Mouse (Mus musculus) layer of hippocampus, postnatal 10 days (tissue): ENCODE results near the gene Slc8a2. TPM values are rescaled to one million over a fixed set of nuclear protein-coding genes. Genes with fewer than 3 reads are reported as not detected.

Source experiments
- DNase-seq, 2 experiments: peaks; one replicate each; pipeline ENCODE4 v3.0.0; 2021; ENCODE audit warnings: low spot score in 2 of 2
- total RNA-seq, 2 experiments: library from RNA; stranded (reverse); gene quantifications; 2 replicates each; pipeline ENCODE4 v1.2.3; 2021

Gene Slc8a2
- total RNA-seq, 2 experiments from 2014 or later, result 282 to 292 TPM

DNA sequence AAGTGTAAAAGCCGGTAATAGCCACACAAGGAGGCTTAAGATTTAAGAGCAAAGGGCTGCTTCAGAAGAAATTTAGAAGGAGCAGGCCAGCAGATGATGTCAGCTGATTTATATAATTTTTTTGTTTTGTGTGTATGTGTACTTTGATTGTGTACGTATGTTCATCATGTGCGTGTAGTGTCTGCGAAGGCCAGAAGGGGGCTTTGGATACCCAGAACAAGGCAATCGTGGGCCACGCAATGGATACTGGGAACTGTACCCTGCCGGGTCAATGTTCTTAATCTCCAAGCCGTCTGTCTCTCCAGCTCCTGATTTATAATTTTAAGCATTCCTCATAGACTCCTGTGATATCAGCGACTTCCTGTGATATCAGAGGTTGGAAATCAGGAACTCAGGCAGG, 31.7 kb downstream of the Slc8a2 start:
- DNase-seq, result no peak

DNA sequence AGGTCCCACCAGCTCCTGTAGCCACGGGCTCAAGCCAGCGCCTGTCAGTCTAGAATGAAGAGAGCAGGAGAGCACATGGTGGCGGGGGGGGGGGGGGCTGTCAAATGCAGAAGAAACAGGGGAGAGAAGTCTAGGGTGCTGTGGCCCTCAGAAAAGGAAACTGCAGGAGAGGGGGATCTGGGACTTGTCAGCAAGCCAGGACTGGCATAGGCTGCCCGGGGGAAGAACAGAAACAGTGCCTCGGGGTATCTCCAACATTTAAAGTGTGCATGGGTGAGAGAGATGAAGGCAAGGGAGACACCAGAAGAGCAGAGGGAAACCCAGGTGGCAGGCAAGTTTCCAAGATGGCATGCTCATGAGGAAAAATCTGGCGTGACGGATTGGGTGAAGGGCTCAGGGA, 32.4 kb downstream of the Slc8a2 start:
- peak in 1 of 2 experiments; percentile 44 for DNase-seq

DNA sequence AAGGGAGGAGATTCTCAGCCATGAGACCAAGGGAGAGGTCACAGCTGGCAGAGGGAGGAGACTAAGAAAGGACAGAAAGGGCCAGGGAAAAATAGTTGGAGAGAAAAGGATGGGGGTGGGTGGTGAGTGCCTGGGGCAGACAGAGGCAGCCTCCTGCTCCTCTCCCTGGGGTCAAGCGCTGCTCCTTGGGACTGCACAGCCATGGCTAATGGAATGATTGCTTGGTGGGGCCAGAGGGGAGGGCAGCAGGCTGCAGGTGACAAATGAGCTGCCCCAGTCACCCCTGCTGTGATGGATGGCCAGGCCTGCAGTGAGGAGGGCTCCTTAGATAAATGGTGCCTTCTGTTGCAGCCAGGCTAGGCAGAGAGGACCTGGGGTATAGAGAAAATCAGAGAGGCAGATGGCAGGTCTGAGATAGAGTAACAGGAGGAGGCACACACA, 42.5 kb downstream of the Slc8a2 start:
- DNase-seq, result no peak

DNA sequence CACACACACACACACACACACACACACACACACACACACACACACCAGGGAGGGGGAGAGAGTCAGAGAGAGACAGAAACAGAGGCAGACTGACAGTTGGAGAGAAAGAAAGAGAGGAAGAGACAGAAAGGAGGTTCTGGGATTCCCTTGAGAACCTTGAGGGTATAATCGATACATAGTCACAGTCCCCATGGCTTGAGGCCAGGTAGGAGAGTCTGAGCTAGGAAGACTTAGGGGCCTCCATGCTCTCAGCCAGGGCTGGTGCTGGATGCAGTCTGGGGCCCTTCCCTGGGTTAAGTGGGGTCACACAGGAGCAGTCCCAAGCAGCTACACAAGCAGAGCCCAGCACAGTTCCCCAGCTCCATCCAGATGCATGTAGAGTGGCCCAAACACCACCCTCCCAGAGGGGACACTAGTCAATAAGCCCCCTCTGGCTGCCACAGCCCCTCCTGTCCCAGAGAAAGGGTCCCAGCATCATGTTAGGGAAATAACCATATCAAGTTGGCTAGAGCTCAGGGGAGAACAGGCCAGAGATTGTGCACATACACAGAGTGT, 43.0 kb downstream of the Slc8a2 start:
- DNase-seq, result no peak

DNA sequence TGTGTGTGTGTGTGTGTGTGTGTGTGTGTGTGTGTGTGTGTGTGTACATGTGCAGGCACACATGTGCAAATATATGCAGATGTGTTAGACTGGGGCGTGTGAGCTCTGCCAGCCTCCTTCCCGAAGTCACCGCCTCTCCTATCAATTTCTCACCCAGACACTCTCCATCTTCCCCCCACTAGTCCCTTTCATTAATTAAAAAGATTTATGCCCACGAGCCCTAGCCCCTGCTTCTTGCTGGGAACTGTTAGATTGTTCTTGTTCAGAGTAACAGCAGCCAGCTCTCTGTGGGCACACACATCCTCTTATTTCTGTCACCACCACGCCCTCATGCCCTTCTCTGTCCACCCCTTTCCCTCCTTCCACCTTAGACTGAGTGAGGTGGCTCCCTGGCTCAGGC, 43.5 kb downstream of the Slc8a2 start:
- no peak for DNase-seq

DNA sequence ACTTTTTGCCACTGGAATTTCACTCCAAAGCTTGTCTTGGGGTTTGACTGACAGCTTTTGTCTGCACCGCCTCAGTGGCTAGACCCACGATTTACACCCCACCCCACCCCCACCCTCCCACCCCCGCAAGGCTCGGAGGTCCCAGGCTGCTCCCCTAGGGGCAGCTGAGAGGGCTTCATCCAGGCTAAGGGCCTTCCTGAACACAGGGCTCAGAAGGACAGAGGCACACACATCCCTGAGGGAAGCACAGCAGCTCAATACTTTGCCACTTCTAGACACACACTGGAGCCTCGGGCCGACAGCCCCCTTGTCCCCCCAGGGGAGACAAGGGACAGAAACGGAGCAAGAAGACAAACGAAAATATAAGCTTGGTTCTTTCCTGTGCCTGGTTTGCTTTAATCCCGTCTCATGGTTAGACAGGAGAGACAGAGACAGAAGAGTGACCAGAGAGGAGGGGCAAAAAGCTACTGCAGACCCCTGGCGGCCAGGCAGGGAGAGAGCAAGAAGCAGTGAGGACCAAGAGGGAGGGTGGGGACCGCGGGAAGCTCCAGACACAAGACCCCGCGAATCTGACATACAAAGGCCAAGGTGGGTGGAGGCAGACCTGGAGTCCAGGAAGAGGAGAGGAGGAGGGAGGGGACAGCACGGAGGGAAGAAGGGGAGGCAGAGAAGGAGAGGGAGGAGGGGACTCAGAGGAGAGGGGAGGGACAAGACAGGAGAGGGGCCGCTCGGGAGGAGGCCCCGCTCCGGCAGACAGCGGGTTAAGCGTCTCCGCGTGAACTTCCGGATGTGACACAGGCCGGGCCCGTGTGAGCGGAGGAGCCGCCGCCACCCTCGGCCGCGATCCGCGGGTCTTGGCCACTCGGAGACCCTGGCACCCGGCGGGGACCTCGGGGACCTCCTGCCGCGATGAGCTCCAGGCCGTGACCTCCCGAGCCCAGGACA, 45.2 kb downstream of the Slc8a2 start, which contains the start of gene Meis3:
TSS of gene Meis3 (plus strand) at position 494 of the 945 bp plus-strand sequence.
- peak; percentile 61 to 71 for DNase-seq

DNA sequence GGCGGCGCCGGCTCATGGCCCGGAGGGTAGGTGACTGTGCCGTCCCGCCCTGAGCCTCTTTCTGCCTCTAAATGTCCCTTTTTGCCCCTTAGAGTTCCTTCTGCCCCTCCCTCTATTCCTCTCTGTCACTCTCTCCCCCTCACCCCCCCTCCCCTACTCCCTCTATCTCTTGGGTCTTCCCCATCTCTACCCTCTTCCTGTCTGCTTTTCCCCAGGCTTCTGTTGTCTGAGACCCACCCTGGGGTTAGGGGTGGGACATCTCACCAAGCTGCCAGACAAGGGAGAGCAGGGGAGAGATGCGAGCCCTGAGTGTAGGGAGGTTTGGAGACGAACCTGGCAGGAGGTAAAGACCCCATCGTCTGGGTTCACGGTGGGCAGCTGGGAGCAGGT, 45.9 kb downstream of the Slc8a2 start:
- no peak for DNase-seq

DNA sequence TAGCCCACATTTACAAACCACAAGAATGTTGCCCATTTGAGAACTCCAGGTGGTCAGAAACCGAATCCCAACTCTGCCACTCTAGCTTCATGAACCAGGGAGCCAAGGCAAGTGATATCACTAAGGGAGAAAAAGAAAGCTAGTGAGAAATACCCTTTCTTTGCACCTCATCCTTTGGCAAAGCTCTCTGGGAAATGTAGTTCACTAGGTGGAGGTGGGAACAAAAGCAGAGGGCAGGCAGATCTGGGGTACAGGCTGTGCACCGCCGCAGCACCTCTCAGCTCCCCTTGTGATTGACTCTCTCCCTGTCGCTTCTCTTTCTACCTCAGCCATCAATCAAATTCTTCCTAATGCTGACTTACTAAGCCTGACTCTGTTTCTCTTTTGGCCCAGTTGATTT, 48.5 kb downstream of the Slc8a2 start:
- no peak for DNase-seq

DNA sequence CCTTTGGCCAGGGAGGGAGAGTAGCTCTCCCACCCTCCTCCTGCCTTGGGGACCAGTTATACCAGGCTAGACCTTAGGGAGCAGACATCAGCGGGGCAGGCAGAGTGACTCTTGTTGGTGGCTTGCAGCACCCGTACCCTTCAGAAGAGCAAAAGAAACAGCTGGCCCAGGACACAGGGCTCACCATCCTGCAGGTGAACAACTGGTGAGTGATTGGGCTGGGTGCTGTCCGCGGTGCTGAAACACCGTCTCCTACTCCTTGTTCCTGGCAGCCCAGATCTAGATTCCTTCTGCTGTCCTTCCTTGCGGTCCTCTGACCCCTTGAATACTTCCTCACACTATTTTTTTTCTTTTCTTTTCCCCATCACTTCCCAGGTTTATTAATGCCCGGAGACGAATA, 54.0 kb downstream of the Slc8a2 start:
- DNase-seq, result no peak

DNA sequence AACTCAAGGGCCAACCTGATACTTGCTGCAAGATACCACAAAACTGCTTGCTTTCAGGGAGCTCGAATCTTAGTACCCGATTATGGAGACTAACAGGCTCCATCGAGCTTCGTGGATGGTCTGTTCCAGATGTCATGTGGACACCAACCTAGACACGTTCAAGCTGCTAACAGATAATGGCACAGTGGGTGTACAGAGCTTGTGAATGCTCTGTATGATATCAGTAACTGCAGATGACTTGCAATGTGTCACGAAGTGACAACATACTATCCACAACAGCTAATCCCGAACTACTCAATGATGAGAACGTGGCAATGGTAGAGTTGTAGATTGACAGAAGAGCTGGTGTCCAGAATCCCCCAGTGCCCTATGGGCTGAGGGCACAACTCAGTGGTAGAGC, 57.9 kb downstream of the Slc8a2 start:
- no peak for DNase-seq

DNA sequence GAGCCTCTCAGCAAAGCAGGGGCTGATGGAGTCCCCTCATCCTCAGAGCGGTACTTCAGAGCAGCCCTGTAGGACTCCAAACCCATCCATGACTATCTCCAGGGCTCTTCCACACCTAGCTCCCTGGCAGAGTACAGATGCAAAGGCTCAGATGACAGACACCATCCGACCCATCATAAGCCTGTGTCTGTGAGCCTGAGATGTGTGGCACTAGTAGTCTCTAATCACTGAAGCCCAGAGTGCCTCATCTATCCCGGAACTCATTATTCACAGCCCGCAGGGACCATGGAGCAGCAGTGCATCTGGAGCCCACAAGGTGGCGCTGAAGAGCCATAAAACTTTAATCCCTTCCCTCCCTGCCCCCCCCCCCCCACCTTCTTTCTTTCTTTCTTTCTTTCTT, 62.7 kb downstream of the Slc8a2 start:
- peak; percentile 86 to 87 for DNase-seq

DNA sequence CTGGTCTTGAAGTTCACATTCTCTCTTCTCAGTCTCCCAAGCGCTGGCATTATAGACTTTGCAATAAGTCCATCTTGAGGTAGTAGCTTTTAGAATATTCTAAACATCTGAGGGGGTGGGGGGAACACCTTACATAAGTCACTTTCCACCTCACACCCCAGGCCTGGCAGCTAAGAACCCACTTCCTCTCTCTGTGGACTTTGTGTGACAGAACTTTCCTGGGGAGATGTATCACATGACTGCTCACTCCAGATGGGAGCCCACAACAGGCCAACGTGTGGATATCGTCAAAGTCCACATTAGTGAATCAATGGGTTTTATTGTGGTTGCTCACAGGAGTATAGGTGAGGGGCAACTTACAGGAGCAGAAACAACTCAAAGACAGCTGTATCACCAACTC, 64.1 kb downstream of the Slc8a2 start:
- no peak for DNase-seq

DNA sequence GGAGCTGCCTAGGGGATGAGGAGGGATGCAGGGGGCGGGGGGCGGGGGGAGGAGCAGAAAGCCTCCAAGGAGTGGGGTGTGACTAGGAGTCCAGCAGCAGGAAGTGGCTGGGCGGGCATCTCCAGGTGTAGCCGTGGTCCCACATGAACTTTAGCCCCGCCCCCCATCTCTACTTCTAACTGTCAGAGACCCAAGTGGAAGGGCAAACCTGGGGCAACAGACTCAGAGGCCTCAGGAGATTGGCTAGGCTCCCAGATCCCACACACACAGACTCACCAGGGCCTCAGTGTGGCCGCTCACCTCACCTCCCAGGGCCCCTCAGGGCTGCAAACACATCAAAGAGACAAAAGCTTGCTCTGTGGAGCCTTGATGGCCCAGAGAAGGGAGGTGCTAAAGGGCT, 67.0 kb downstream of the Slc8a2 start:
- DNase-seq, result no peak

DNA sequence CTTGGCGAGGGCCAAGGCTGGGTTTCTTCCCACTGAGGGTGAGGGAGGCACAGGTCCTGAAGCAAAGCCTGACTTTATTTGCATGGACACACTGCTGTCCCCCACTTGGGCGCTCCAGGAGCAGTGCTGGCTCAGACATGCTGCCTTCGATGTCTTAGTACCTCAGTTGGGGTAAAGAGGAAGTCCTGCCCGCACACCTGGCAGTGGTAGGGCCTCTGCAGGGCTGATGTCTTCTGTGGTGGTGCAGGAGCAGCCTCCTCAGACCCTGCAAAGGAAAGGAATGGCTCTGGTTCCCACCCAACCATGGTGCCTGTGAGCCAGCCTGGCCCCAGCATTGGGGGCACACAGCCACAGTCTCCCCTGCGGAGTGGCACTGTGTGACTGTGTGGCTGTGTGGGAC, 67.5 kb downstream of the Slc8a2 start:
- DNase-seq, result no peak

DNA sequence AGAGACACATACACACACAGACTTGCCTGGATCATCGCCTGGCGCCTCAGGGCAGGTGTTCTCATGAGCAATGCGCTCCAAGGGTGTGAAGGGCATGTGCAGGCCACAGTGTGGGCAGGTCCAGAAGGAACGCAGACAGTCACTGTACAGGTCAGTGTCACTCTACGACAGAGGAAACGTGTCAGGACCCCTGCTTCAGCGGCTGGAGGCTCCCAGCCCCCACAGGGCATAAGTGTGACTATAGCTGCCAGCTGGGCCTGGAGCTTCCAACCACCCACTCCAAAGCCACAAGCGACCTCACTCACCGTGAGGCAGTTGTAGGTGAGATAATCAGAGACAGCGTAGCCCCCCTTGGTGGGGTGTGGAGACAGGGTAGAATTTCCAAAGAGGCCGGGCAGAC, 68.9 kb downstream of the Slc8a2 start:
- no peak for DNase-seq

DNA sequence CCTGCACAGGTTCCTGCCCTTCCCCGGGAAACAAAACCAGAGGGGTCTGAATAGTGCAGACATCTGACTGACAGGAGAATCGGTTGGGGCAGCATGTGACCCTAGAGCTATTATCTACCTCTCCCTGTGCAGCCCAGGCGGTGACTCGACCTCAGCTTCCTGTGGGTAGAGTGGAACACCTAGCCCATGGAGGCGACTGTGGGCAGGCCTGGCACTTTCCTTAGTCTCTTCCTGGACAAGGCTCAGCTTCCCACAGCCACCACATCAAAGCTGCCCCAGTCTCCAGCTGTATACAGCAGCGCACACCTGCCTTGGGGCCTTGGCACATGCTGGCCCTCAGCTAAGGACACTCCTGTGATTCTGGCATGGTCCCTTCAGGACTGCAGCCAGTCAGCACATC, 71.5 kb downstream of the Slc8a2 start:
- no peak for DNase-seq

DNA sequence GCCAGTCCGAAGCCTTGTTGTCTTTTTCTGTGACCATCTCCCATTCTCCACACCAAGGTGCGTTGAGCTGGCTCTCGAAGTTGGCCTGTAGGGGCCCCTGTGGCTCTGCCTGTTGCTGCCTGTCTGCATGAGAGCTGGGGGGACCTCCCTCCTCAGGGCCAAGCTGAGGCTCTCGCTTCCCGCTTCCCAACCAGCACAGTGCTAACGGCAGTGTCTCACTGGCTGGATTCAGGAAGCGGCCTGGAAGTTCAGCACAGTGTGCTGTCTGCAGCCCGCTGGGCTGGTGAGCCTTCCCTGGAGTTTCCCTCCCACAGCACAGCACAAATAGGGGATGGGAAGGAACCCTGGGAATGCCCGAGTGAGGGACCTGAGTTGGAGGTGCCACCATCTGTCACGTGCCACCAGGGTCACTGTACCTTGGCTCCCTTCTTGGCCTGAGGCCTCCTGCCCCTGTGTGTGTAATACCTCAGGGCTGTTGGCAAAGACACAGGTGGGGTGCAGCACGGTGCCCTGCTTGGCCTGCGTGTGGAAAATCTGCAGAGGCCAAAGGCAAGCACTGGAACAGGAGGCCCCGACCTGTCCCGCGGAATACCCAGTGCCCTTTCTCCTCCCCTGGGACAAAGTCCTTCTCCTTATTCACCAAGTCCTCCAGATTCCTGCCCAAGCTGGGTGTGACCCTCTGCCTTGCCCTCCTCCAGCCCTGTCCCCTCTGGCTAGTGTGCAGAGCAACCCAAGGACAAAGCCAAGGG, 73.3 kb downstream of the Slc8a2 start:
- DNase-seq, result no peak

DNA sequence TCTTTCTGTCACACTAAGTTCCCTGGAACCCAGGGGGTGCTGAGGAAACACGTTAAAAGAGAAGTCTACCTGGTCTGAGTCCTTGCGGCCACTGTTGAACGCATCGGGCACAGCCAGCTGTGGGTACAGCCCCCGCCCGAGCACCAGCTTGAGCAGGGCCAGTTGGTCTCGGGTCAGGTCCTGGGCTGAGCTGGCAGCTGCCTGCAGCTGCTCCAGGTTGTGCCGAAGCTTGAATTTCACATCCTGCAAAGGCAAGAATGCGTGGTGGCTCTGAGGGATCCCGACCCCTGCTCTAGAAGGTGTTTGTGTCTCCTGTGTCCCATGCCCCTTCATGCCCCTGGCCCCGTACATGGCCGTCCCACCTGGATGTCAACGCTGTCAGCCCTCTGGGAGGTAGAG, 73.9 kb downstream of the Slc8a2 start:
- DNase-seq, result no peak

DNA sequence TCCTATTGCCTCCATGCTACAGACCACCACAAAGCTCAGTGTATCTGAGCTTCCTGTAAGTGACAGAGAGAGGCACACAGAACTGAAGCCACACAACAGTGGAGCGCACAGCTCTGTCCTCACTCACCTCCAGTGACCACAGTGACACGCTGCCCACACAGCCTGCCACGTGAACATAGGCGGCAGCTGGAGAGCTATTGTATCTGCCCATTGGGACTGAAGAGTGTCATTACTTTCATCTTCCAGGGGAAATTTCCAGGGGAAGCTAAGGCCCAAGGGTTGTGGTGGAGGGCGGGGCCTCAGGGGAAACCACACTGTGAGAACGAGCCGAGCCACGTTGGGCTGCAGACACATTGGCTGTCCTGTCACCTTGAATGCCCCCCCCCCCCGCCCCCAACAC, 75.2 kb downstream of the Slc8a2 start:
- DNase-seq, result no peak

DNA sequence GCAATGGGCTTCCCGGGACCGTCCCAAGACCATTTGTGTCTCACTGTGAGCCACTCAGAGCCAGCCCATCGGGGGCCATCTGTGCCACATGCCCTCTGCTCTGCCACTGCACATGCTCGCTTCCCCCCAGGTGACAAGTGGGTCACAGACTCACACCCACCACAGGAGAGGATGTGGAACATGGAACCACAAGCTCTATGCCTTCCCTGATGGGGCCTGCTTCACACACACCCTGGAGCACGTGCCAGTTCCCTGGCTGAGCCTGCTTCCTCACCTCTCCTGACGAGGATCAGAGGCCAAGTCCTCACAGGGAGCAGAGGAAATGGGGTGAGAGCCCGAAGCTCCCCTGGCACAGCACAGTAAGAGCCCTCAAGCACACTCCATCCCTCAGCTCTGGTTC, 77.5 kb downstream of the Slc8a2 start:
- DNase-seq, result no peak

DNA sequence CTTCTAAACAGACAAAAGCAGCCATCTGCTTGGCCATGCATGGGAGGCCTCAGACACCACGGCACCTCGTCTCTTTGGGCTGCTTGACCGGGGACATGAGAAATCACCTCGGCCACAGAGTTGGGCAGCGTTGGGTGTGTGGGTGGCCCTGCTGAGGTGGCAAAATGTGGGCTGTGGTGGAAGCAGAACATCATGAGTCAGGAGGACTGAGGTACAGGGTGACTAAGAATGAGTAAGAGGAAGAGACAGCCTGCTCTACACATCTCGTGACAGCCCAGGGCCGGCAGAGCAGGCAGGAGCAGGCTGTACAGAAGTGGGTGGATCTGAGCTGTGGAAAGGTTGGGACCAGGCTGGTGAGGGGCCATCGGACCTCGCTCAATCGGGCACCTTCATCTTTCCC, 77.9 kb downstream of the Slc8a2 start:
- DNase-seq, result peak; percentile 13 to 20
